Mouse (Mus musculus): Measurements from ENCODE around the gene Wdr18. TPM values are rescaled to one million over a fixed set of nuclear protein-coding genes. Genes with fewer than 3 reads are reported as not detected.
"Not testable (repeated sequence)": the region's sequence is repeated elsewhere in the genome, so short reads cannot be mapped to it uniquely, and the experiment has no call there.

Gene Wdr18
- polyA plus RNA-seq, 1 experiment from 2014 or later: 80.2 TPM

- 69% methylated on average over 5 of the region's 10 CpGs for WGBS
- ATAC-seq: peak; percentile 48; the same call in 1 of the 2 replicates
- not testable (repeated sequence) for H3K9ac ChIP-seq; H3K9me3 ChIP-seq (replicated peaks); H3K27ac ChIP-seq; H3K27me3 ChIP-seq
- H3K4me3 ChIP-seq: peak overlapping the region; percentile 97
- H3K36me3 ChIP-seq (ENCODE audit: poor library complexity, severe bottlenecking): peaks cover 29% of the 10 kb centered on the region
- peak overlapping the region; percentile 93 for H3K4me2 ChIP-seq
- peaks cover 15% of the 10 kb centered on the region for H3K4me1 ChIP-seq
These were observed 540 bp upstream of the Wdr18 start for GRCm38 (mm10) chr10:79959412-79959811.

GRCm38 (mm10) chr10:79960671-79961294, 831 bp downstream of the Wdr18 start:
- no peak for ATAC-seq
- peak overlapping the region; percentile 97 for H3K4me3 ChIP-seq
- no peak overlapping the region for H3K27ac ChIP-seq
- peak overlapping the region; percentile 93 for H3K4me2 ChIP-seq
- 0 out of 2 replicates have a peak, but pooled peaks cover 5% of the 10 kb centered on the region for H3K27me3 ChIP-seq
- peak overlapping the region; percentile 79 for H3K9ac ChIP-seq
- peaks cover 15% of the 10 kb centered on the region for H3K4me1 ChIP-seq
- peaks cover 43% of the 10 kb centered on the region for H3K36me3 ChIP-seq (ENCODE audit: poor library complexity, severe bottlenecking)
- H3K9me3 ChIP-seq (replicated peaks): no peaks in the 10 kb centered on the region
- 15% methylated on average over 10 of the region's 10 CpGs for WGBS

GRCm38 (mm10) chr10:79964727-79965126, 4.8 kb downstream of the Wdr18 start:
- no peak overlapping the region for H3K4me2 ChIP-seq
- no peaks in the 10 kb centered on the region for H3K9me3 ChIP-seq (replicated peaks)
- WGBS: 95% methylated on average over 7 of the region's 7 CpGs
- H3K27ac ChIP-seq: no peak overlapping the region
- H3K36me3 ChIP-seq (ENCODE audit: poor library complexity, severe bottlenecking): peaks cover 74% of the 10 kb centered on the region
- H3K4me1 ChIP-seq: peaks cover 11% of the 10 kb centered on the region
- H3K27me3 ChIP-seq: peaks cover 8% of the 10 kb centered on the region
- ATAC-seq: no peak
- H3K4me3 ChIP-seq: no peak overlapping the region
- H3K9ac ChIP-seq: no peak overlapping the region

- 87% methylated on average over 5 of the region's 5 CpGs for WGBS
- no peak overlapping the region for H3K9ac ChIP-seq
- H3K27me3 ChIP-seq: peaks cover 14% of the 10 kb centered on the region
- no peak overlapping the region for H3K4me2 ChIP-seq
- H3K9me3 ChIP-seq (replicated peaks): no peaks in the 10 kb centered on the region
- peaks cover 11% of the 10 kb centered on the region for H3K4me1 ChIP-seq
- no peak for ATAC-seq
- H3K4me3 ChIP-seq: no peak overlapping the region
- no peak overlapping the region for H3K27ac ChIP-seq
- H3K36me3 ChIP-seq (ENCODE audit: poor library complexity, severe bottlenecking): peaks cover 74% of the 10 kb centered on the region
These were observed 5.4 kb downstream of the Wdr18 start for GRCm38 (mm10) chr10:79965325-79965724.

GRCm38 (mm10) chr10:79966886-79967400, 7.0 kb downstream of the Wdr18 start:
- H3K4me2 ChIP-seq: no peak overlapping the region
- H3K4me3 ChIP-seq: no peak overlapping the region
- no peaks in the 10 kb centered on the region for H3K9me3 ChIP-seq (replicated peaks)
- WGBS: 91% methylated on average over 5 of the region's 5 CpGs
- H3K36me3 ChIP-seq (ENCODE audit: poor library complexity, severe bottlenecking): peaks cover 69% of the 10 kb centered on the region
- H3K27me3 ChIP-seq: peaks cover 30% of the 10 kb centered on the region
- no peak overlapping the region for H3K27ac ChIP-seq
- H3K4me1 ChIP-seq: peaks cover 7% of the 10 kb centered on the region
- no peak for ATAC-seq
- H3K9ac ChIP-seq: no peak overlapping the region

GRCm38 (mm10) chr10:79968181-79968580, 8.2 kb downstream of the Wdr18 start:
- Histone ChIP-seq H3K4me3 (no peak overlapping the region), H3K27me3 (peaks cover 41% of the 10 kb centered on the region), H3K4me1 (peaks cover 7% of the 10 kb centered on the region), H3K27ac (no peak overlapping the region), H3K9me3 (replicated peaks) (no peaks in the 10 kb centered on the region), H3K9ac (no peak overlapping the region), H3K36me3 (ENCODE audit: poor library complexity, severe bottlenecking) (peaks cover 57% of the 10 kb centered on the region), H3K4me2 (no peak overlapping the region)
- WGBS: 77% methylated on average over 1 of the region's 1 CpGs
- no peak for ATAC-seq

- H3K9ac ChIP-seq: no peak overlapping the region
- H3K4me1 ChIP-seq: peaks cover 7% of the 10 kb centered on the region
- peaks cover 55% of the 10 kb centered on the region for H3K36me3 ChIP-seq (ENCODE audit: poor library complexity, severe bottlenecking)
- H3K9me3 ChIP-seq (replicated peaks): no peaks in the 10 kb centered on the region
- WGBS: 11% methylated on average over 3 of the region's 3 CpGs
- H3K4me3 ChIP-seq: no peak overlapping the region
- no peak overlapping the region for H3K27ac ChIP-seq
- no peak overlapping the region for H3K4me2 ChIP-seq
- H3K27me3 ChIP-seq: peaks cover 47% of the 10 kb centered on the region
- no peak for ATAC-seq
These were observed 9.2 kb downstream of the Wdr18 start for GRCm38 (mm10) chr10:79969124-79969568.

- peak within 1 kb of the TSS; percentile 30 for H3K4me3 ChIP-seq
- peaks cover 7% of the 10 kb centered on the region for H3K4me1 ChIP-seq
- H3K4me2 ChIP-seq: peak within 1 kb of the TSS; percentile 58
- peak within 1 kb of the TSS; percentile 58 for H3K9ac ChIP-seq
- H3K36me3 ChIP-seq (ENCODE audit: poor library complexity, severe bottlenecking): peaks cover 55% of the 10 kb centered on the region
- H3K9me3 ChIP-seq (replicated peaks): no peaks in the 10 kb centered on the region
- WGBS: 8% methylated on average over 47 of the region's 47 CpGs
- ATAC-seq: no peak
- H3K27ac ChIP-seq: no peak within 1 kb of the TSS
- H3K27me3 ChIP-seq: peaks cover 47% of the 10 kb centered on the region
These were observed 10.6 kb downstream of the Wdr18 start, which contains the start of gene Grin3b for GRCm38 (mm10) chr10:79970415-79971182. Grin3b (plus strand) TSS chr10:79970715.

- H3K27me3 ChIP-seq: peaks cover 47% of the 10 kb centered on the region
- no peak for ATAC-seq
- no peak overlapping the region for H3K27ac ChIP-seq
- peak overlapping the region; percentile 30 for H3K4me3 ChIP-seq
- peaks cover 7% of the 10 kb centered on the region for H3K4me1 ChIP-seq
- peak overlapping the region; percentile 58 for H3K4me2 ChIP-seq
- H3K9ac ChIP-seq: peak overlapping the region; percentile 58
- 4% methylated on average over 21 of the region's 21 CpGs for WGBS
- peaks cover 55% of the 10 kb centered on the region for H3K36me3 ChIP-seq (ENCODE audit: poor library complexity, severe bottlenecking)
- H3K9me3 ChIP-seq (replicated peaks): no peaks in the 10 kb centered on the region
These were observed 11.2 kb downstream of the Wdr18 start for GRCm38 (mm10) chr10:79971183-79971497.

- Histone ChIP-seq H3K9ac (no peak overlapping the region), H3K27ac (no peak overlapping the region), H3K9me3 (replicated peaks) (no peaks in the 10 kb centered on the region), H3K4me3 (no peak overlapping the region), H3K36me3 (ENCODE audit: poor library complexity, severe bottlenecking) (peaks cover 55% of the 10 kb centered on the region), H3K4me1 (peaks cover 7% of the 10 kb centered on the region), H3K4me2 (no peak overlapping the region), H3K27me3 (peaks cover 47% of the 10 kb centered on the region)
- WGBS: 64% methylated on average over 14 of the region's 14 CpGs
- ATAC-seq: no peak
These were observed 12.9 kb downstream of the Wdr18 start for GRCm38 (mm10) chr10:79972831-79973230.

GRCm38 (mm10) chr10:79974087-79974486, 14.1 kb downstream of the Wdr18 start:
- H3K4me1 ChIP-seq: peaks cover 7% of the 10 kb centered on the region
- H3K9me3 ChIP-seq (replicated peaks): no peaks in the 10 kb centered on the region
- no peak overlapping the region for H3K9ac ChIP-seq
- no peak for ATAC-seq
- H3K4me2 ChIP-seq: no peak overlapping the region
- WGBS: 89% methylated on average over 21 of the region's 21 CpGs
- H3K36me3 ChIP-seq (ENCODE audit: poor library complexity, severe bottlenecking): peaks cover 57% of the 10 kb centered on the region
- no peak overlapping the region for H3K27ac ChIP-seq
- peaks cover 45% of the 10 kb centered on the region for H3K27me3 ChIP-seq
- no peak overlapping the region for H3K4me3 ChIP-seq

GRCm38 (mm10) chr10:79974668-79975067, 14.7 kb downstream of the Wdr18 start:
- 91% methylated on average over 8 of the region's 8 CpGs for WGBS
- Histone ChIP-seq H3K27ac (no peak overlapping the region), H3K9me3 (replicated peaks) (no peaks in the 10 kb centered on the region), H3K36me3 (ENCODE audit: poor library complexity, severe bottlenecking) (peaks cover 61% of the 10 kb centered on the region), H3K9ac (no peak overlapping the region), H3K4me3 (no peak overlapping the region), H3K27me3 (peaks cover 39% of the 10 kb centered on the region), H3K4me2 (no peak overlapping the region), H3K4me1 (peaks cover 7% of the 10 kb centered on the region)
- no peak for ATAC-seq
